Comparison of ENCODE assay signal across 9 mouse cellular contexts in the genomic region with DNA sequence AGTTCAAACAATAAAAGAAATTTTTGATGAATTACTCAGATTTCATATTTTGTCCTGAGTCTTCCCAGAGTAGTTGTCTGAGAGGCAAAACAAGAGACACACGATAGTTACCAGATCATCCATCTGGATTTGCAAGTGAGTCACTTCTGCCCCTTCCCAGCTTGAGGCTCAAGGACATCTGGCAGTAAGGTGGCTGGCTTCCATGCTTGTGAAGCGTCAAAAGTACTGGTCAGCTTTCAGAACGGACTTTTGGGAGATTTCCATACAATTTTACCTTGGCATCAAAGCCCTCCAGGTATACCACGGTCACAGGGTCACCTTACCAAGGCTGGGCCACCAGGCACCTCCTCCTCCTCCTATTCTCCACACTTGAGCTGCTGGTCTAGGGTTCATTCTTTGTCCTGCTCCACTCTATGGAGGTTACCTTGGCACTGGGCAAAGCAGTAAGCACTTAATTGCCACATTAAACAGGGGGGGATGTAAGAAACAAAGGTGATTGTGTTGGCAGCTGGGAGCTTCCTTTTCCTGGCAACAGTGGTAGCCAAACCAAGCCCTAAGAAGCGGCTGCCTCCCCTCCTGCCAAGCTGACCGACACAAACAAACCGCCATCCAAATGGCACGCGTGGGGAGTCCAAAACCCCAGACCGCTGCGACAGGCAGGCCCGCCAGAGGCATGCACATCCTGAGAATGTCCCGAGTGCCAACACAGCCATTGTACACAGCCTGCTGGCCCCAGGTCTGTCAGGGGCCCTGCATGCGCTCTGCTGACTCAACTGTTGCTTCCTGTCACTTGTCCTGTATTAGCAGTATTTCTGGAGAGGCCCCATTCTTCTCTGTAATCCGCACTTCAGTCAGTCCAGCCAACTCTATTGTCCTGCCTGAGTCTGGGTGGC. TPM values are rescaled to one million over a fixed set of nuclear protein-coding genes. Genes with fewer than 3 reads are reported as not detected.
A peak's percentile ranks its signal among the peaks of the same experiment; 100 is the strongest.
DNase-seq lines count a peak whose midpoint lies in the region; ATAC-seq and TF ChIP-seq lines count a peak whose summit lies in the region.
"Had no signal": no experiment of that assay in that cellular context is flagged by ENCODE, and none has a peak within 500 bp of the region (broad histone marks: within the 10 kb centered on the region; RNA-seq: fewer than 3 reads in every experiment).

No protein-coding gene starts in this region.

- no peaks in the 10 kb centered on the region for H3K27me3 ChIP-seq in cerebellum, adult 2 months (ENCODE audit: control insufficient read depth, insufficient read depth, low read length)
- no peaks in the 10 kb centered on the region for H3K27me3 ChIP-seq in heart, embryonic 12.5 days (replicated peaks)
- H3K27me3 ChIP-seq in neural tube, embryonic 15.5 days (replicated peaks), result no peaks in the 10 kb centered on the region

- no peak for ATAC-seq in heart, embryonic 12.5 days (ENCODE audit: insufficient number of reproducible peaks, low FRiP score)
- ATAC-seq in neural tube, embryonic 15.5 days (ENCODE audit: low FRiP score), result no peak

- H3K27ac ChIP-seq in cerebellum, adult 2 months (ENCODE audit: insufficient read depth, low read length), result no peak overlapping the region
- peak overlapping the region; percentile 50 for H3K27ac ChIP-seq in heart, embryonic 12.5 days (ENCODE audit: poor library complexity, severe bottlenecking)
- peak overlapping the region; percentile 11; the same call in 1 of the 2 replicates for H3K27ac ChIP-seq in neural tube, embryonic 15.5 days (replicated peaks)
- H3K27ac ChIP-seq: liver, embryonic 13.5 days had no signal

- no peaks in the 10 kb centered on the region for H3K9me3 ChIP-seq in heart, embryonic 12.5 days (replicated peaks)
- H3K9me3 ChIP-seq in neural tube, embryonic 15.5 days (replicated peaks), result no peaks in the 10 kb centered on the region
- H3K9me3 ChIP-seq: liver, embryonic 13.5 days had no signal

- WGBS in cerebellum, adult 2 months, result 16% methylated on average over 15 of the region's 15 CpGs
- WGBS in heart, embryonic 12.5 days, result 55% methylated on average over 15 of the region's 15 CpGs
- 21% methylated on average over 15 of the region's 15 CpGs for WGBS in neural tube, embryonic 15.5 days

- H3K4me3 ChIP-seq in cerebellum, adult 2 months (replicated peaks; ENCODE audit: insufficient read depth, low read depth, low read length), result no peak overlapping the region
- no peak overlapping the region for H3K4me3 ChIP-seq in heart, embryonic 12.5 days
- no peak overlapping the region for H3K4me3 ChIP-seq in neural tube, embryonic 15.5 days (replicated peaks)
- H3K4me3 ChIP-seq: liver, embryonic 13.5 days had no signal

- H3K36me3 ChIP-seq in heart, embryonic 12.5 days, result peaks cover 22% of the 10 kb centered on the region
- H3K36me3 ChIP-seq in neural tube, embryonic 15.5 days, result no peaks in the 10 kb centered on the region
- H3K36me3 ChIP-seq: liver, embryonic 13.5 days had no signal

- peak; percentile 28 to 30 for DNase-seq in cerebellum, postnatal 14 days
- DNase-seq in cerebellum, adult 2 months, result no peak
- peak; percentile 36 for DNase-seq in adrenal gland, postnatal 14 days
- DNase-seq in kidney, postnatal 14 days, result peak; percentile 37
- DNase-seq in spleen, postnatal 10 days (ENCODE audit: low spot score in 2 of 2), result no peak
- no peak for DNase-seq in testis, postnatal 14 days (ENCODE audit: low spot score)
- DNase-seq: liver, embryonic 13.5 days had no signal

- H3K4me2 ChIP-seq in heart, embryonic 12.5 days, result peak overlapping the region; percentile 42
- peak overlapping the region; percentile 30 for H3K4me2 ChIP-seq in neural tube, embryonic 15.5 days
- H3K4me2 ChIP-seq: liver, embryonic 13.5 days had no signal

- no peak for TF ChIP-seq CTCF in cerebellum, adult 2 months (IDR thresholded peaks at IDR 0.05; ENCODE audit: borderline replicate concordance, insufficient read depth, low read depth, low read length)

- no peak for TF ChIP-seq POLR2A in cerebellum, adult 2 months (IDR thresholded peaks at IDR 0.05; ENCODE audit: borderline replicate concordance, insufficient read depth, low read length)

- H3K4me1 ChIP-seq in cerebellum, adult 2 months (ENCODE audit: control insufficient read depth, insufficient read depth, low read length), result no peaks in the 10 kb centered on the region
- peaks cover 74% of the 10 kb centered on the region for H3K4me1 ChIP-seq in heart, embryonic 12.5 days (replicated peaks)
- peaks cover 67% of the 10 kb centered on the region for H3K4me1 ChIP-seq in neural tube, embryonic 15.5 days
- H3K4me1 ChIP-seq: liver, embryonic 13.5 days had no signal

- H3K9ac ChIP-seq in heart, embryonic 12.5 days, result peak overlapping the region; percentile 26; the same call in 1 of the 2 replicates
- H3K9ac ChIP-seq in neural tube, embryonic 15.5 days (replicated peaks), result no peak overlapping the region
- H3K9ac ChIP-seq: liver, embryonic 13.5 days had no signal

RNA-seq across cellular contexts. Expression of a gene that starts 6.9 kb away (rescaled TPM):
- polyA plus RNA-seq in cerebellum, adult 2 months (2012; rRNA removed), result 2.4 and 3.1 TPM in 2 replicates
- total RNA-seq in adrenal gland, postnatal 14 days (2021), result 15.0 and 18.3 TPM in 2 replicates
- 26.2 and 26.6 TPM in 2 replicates for polyA plus RNA-seq in heart, embryonic 12.5 days (2016; fragmentation: Nextera tagmentation; extraction: Ambion mirVana)
- polyA plus RNA-seq in neural tube, embryonic 15.5 days (2015; fragmentation: Nextera tagmentation; extraction: Ambion mirVana), result 7.5 and 9.3 TPM in 2 replicates

Comparison
In these comparisons a context has a peak if more than half of its experiments do, and no peak if none do; other contexts are left out.
1. DNase-seq: peak in cerebellum, postnatal 14 days (2 of 2), adrenal gland, postnatal 14 days (single experiment) and kidney, postnatal 14 days (single experiment); none in cerebellum, adult 2 months (0 of 2), spleen, postnatal 10 days (0 of 2) and testis, postnatal 14 days (single experiment).